Mouse (Mus musculus) ES-Bruce4 (cell line): ENCODE data around the gene Rpl19.

Experiments used
- CTCF ChIP-seq: IDR thresholded peaks from one replicate; pipeline ENCODE4 v1.8.1; 2011; ENCODE audit warnings: low read depth, low read length
- EP300 ChIP-seq: IDR thresholded peaks from 2 replicates; pipeline ENCODE4 v1.6.1; 2011; ENCODE audit warnings: low read depth, low read length; ENCODE audit not compliant: insufficient read depth

DNA sequence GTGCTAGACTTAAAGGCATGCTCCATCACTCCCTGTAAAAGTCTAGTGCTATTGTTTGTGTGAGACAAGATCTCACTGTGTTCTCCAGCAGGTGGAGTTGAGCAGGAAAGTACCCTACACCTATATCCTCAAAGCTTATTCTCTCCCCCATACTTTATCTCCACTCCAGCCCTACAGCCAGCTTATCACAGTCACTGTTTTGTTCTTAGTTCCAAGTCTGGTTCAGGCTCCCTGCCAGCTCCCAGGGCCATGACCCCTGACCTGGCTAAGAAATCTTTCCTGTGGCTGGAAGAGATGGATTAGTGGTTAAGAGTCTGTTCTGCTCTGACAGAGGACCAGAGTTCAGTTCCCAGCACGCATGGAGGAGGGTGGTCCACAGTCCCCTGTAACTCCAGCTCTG, 20.0 kb downstream of the Rpl19 start:
- no peak for TF ChIP-seq EP300
- no peak for TF ChIP-seq CTCF
